Mouse (Mus musculus): ENCODE results near the gene Acp2. TPM values are rescaled to one million over a fixed set of nuclear protein-coding genes. Genes with fewer than 3 reads are reported as not detected.
A peak's percentile ranks its signal among the peaks of the same experiment; 100 is the strongest.

Acp2 gene
- polyA plus RNA-seq, 1 experiment = 149 TPM

DNA sequence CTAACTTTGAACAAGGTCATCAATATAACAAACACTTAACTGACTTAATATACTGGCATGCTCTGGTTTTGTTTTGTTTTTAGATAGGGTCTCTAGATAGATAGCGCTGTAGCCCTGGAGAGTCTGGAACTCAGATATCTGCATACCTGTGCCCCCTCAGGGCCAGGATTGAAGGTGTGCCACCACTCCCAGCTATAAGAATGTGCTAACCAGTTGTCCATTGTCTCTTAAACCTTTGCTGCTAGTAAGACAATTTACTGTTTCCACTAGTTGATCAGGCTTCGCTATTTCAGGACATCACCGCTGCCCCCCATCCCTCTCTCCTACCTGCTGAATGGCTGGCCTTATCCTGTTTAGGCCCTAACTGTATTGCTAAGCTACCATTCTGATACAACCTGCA is 17.8 kb downstream of the Acp2 start:
- Histone ChIP-seq H3K4me3 (ENCODE audit: insufficient read depth, low read length) (no peak overlapping the region), H3K27ac (ENCODE audit: insufficient read depth, low read depth, low read length) (no peak overlapping the region), H3K4me1 (ENCODE audit: control insufficient read depth, insufficient read depth, low read length) (no peaks in the 10 kb centered on the region)
- TF ChIP-seq POLR2A (IDR thresholded peaks at IDR 0.05; ENCODE audit: borderline replicate concordance, low read depth, low read length) (no peak), CTCF (IDR thresholded peaks at IDR 0.05; ENCODE audit: low read depth, low read length) (no peak)

DNA sequence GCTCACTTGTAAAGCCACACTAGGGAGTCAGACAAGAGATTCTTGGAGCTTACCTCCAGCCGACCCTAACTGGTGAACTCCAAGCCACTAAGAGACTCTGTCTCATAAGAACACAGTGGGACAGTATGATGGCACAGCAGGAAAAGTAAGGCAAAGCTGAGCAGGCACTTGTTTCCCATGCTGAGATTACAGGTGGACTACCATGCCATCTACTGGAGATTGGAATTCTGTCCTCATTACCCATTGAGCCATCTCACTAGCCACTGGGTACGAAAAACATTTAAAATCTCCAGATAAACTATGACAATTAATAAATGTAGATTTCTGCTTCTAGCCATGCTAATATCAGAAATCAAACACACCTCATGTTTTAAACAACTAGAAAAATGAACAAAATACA is 20.9 kb downstream of the Acp2 start:
- H3K4me1 ChIP-seq (ENCODE audit: control insufficient read depth, insufficient read depth, low read length) = 0 out of 2 replicates have a peak, but pooled peaks cover 2% of the 10 kb centered on the region
- H3K4me3 ChIP-seq (ENCODE audit: insufficient read depth, low read length) = no peak overlapping the region

DNA sequence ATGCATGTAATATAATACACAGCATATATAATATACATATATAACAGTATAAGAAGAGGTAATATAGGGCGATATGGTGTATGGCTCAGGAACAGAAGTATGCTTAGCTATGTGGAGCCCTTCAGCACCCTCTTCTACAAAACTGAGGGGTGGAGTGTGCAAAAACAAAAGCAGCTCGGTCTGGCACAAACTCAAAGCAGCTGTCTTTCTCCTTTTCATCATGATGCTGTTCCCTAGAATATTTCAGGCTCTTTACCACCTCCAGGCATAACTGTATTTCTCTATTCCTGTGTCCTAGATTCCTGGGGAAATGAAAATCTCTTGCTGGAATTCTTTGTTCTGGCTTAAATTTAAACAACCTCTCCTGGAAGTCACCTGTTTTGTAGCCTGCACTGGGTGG is 27.1 kb downstream of the Acp2 start:
- TF ChIP-seq CTCF (IDR thresholded peaks at IDR 0.05; ENCODE audit: low read depth, low read length) (no peak), POLR2A (IDR thresholded peaks at IDR 0.05; ENCODE audit: borderline replicate concordance, low read depth, low read length) (no peak)
- Histone ChIP-seq H3K4me3 (ENCODE audit: insufficient read depth, low read length) (no peak overlapping the region), H3K4me1 (ENCODE audit: control insufficient read depth, insufficient read depth, low read length) (0 out of 2 replicates have a peak, but pooled peaks cover 2% of the 10 kb centered on the region), H3K27ac (ENCODE audit: insufficient read depth, low read depth, low read length) (no peak overlapping the region)

More for the DNA sequence above, 20.9 kb downstream of the Acp2 start:
- no peak for TF ChIP-seq CTCF (IDR thresholded peaks at IDR 0.05; ENCODE audit: low read depth, low read length)
- TF ChIP-seq POLR2A (IDR thresholded peaks at IDR 0.05; ENCODE audit: borderline replicate concordance, low read depth, low read length) = no peak
- no peak overlapping the region for H3K27ac ChIP-seq (ENCODE audit: insufficient read depth, low read depth, low read length)

DNA sequence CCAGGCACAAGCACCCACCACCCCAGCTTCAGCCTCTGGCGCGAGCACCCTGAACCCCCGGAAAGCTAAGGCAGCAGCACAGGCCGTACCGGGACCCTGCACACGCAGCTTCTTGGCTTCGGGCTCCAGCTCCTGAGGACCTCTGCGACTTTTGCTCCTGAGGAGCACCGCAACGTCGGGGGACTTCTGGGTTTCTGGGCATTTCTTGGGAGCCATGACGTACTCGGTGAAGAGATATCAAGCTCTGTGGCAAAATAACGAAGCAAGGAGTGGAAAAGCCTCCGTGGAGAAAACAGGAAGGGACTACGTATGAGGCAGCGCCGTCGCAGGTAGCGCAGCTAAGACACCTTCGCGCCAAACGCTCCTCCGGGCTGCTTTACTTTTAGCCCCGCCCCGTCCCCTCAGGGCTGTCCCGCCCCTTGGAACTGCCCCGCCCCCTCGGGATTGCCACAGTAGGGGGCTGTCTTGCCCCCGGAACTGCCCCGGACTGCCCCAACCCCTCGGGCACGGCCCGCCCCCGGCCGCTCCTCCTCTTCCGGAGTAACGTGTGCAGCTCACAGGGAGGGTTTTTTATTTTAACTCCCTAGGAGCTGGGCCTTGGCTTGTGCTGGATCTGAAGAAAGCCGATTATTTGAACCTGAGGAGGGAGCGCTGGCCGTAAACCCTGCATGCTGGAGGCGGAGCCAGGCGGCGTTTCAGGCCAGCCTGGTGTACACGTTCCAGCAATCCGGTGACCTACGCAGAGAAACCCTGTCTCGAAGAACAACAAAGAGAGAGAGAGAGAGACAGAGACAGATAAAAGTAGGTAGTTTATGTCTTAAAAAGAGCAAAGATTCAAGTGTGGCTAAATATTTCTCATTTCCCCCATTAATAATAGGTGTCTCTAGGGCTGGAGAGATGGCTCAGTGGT is 34.2 kb downstream of the Acp2 start, which contains the start of gene Ddb2:
Ddb2 (minus strand) TSS at position 382 of the 910 bp plus-strand sequence.
- TF ChIP-seq POLR2A (IDR thresholded peaks at IDR 0.05; ENCODE audit: borderline replicate concordance, low read depth, low read length) (no peak), CTCF (IDR thresholded peaks at IDR 0.05; ENCODE audit: low read depth, low read length) (no peak)
- Histone ChIP-seq H3K27ac (ENCODE audit: insufficient read depth, low read depth, low read length) (peak within 1 kb of the TSS; percentile 88), H3K4me3 (ENCODE audit: insufficient read depth, low read length) (peak within 1 kb of the TSS; percentile 79), H3K4me1 (ENCODE audit: control insufficient read depth, insufficient read depth, low read length) (peaks cover 6% of the 10 kb centered on the region)

DNA sequence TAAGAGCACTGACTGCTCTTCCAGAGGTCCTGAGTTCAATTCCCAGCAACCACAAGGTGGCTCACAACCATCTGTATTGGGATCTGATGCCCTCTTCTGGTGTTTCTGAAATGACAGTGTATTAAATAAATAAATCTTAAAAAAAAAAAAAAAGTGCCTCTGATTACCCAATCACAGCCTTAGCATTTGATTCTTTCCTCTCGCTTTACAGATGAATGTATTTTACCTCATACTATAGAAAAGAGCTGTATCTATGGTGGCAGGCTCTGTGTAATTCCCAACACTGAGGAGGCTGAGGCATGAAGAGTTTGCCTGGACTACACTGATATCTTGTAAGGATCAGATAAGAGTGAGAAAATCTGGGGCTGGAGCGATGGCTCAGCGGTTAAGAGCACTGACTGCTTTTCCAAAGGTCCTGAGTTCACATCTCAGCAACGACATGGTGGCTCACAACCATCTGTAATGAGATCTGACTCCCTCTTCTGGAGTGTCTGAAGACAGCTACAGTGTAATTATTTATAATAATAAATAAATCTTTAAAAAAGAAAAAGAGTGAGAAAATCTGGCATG is 34.9 kb downstream of the Acp2 start:
- Histone ChIP-seq H3K27ac (ENCODE audit: insufficient read depth, low read depth, low read length) (peak overlapping the region; percentile 88), H3K4me3 (ENCODE audit: insufficient read depth, low read length) (peak overlapping the region; percentile 59), H3K4me1 (ENCODE audit: control insufficient read depth, insufficient read depth, low read length) (peaks cover 13% of the 10 kb centered on the region)

DNA sequence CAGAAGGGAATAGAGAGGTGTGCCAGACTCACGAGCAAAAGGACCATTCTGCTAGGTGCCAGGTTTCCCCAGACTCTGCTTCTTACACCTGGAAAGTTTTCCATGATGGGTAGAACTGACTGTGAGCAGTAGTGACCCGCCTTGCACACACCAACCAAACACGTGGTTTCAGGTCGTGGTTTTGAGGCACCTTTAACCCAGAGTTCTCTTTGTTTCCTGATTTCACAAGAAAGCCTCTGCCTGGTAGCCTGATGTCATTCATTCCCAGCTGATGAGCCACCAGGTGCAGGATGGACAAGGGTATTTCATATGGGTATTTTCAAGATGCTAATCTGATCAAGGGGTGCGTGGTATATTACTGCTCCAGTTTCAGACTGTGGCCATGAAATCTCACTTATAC is 39.9 kb downstream of the Acp2 start:
- Histone ChIP-seq H3K4me1 (ENCODE audit: control insufficient read depth, insufficient read depth, low read length) (peaks cover 14% of the 10 kb centered on the region), H3K27ac (ENCODE audit: insufficient read depth, low read depth, low read length) (no peak overlapping the region), H3K4me3 (ENCODE audit: insufficient read depth, low read length) (no peak overlapping the region)
- no peak for TF ChIP-seq POLR2A (IDR thresholded peaks at IDR 0.05; ENCODE audit: borderline replicate concordance, low read depth, low read length)
- TF ChIP-seq CTCF (IDR thresholded peaks at IDR 0.05; ENCODE audit: low read depth, low read length) = no peak

DNA sequence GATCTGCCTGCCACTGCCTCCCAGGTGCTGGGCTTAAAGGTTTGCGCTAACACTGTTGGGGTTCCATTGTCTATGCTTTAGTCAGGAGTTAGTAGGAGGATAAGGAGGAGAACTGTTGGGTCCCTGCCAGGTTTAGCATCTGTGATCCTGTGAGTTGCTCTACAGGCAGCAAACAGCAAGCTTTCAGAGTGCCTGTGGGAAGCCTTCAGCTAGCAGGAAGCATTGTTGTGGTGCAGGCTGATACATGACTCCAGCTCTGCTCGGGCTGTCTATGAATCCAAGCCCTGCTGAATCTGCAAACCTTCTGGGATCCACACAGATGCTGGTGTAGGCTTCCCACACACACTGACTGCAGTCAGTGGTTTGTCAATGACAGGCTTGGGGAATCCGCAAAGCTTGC is 40.7 kb downstream of the Acp2 start:
- TF ChIP-seq POLR2A (IDR thresholded peaks at IDR 0.05; ENCODE audit: borderline replicate concordance, low read depth, low read length) (no peak), CTCF (IDR thresholded peaks at IDR 0.05; ENCODE audit: low read depth, low read length) (no peak)
- H3K4me1 ChIP-seq (ENCODE audit: control insufficient read depth, insufficient read depth, low read length) = peaks cover 16% of the 10 kb centered on the region
- H3K4me3 ChIP-seq (ENCODE audit: insufficient read depth, low read length) = no peak overlapping the region
- no peak overlapping the region for H3K27ac ChIP-seq (ENCODE audit: insufficient read depth, low read depth, low read length)

DNA sequence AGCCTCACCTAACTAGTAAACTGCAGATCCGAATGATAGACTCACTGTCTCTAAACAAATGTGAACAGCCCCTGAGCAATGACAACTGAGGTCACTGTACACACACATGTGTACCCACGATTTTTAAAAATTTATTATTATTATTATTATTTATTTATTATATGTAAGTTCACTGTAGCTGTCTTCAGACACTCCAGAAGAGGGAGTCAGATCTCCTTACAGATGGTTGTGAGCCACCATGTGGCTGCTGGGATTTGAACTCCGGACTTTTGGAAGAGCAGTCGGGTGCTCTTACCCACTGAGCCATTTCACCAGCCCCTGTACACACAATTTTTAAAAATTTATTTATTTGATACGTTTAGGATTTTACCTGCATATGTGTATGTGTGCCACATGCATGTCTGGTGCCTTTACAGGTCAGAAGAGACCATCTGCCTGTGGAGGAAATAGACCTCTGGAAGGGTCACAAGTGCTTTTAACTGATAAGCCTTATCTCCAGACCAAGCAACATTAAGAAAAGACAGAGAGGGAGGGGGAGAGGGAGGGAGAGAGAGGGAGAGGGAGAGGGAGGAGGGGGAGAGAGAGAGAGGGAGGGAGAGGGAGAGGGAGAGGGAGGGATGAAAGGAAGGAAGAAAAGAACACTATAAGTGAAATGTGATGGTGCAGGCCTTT is 42.0 kb downstream of the Acp2 start:
- TF ChIP-seq POLR2A (IDR thresholded peaks at IDR 0.05; ENCODE audit: borderline replicate concordance, low read depth, low read length) = no peak
- no peak for TF ChIP-seq CTCF (IDR thresholded peaks at IDR 0.05; ENCODE audit: low read depth, low read length)
- Histone ChIP-seq H3K4me3 (ENCODE audit: insufficient read depth, low read length) (no peak overlapping the region), H3K27ac (ENCODE audit: insufficient read depth, low read depth, low read length) (no peak overlapping the region), H3K4me1 (ENCODE audit: control insufficient read depth, insufficient read depth, low read length) (peaks cover 18% of the 10 kb centered on the region)

DNA sequence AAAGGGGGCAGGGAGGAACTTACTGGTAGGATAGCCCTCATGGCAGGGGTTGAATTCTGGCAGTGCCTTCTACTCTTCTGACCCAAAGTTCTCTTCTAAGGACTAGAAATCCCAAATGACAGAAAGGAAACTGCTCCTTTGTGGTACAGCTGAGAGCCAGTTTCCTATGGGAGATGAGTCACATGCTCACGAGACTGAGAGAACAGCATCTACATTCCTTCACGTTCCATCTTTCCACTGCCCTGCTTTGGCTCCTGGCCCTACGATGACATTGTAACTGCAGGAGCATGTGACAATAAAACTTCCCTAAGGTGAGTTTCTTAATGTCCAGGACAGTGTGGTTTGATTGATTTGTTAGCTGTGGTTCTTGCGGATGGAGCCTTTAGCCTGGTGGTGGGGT is 45.7 kb downstream of the Acp2 start:
- TF ChIP-seq CTCF (IDR thresholded peaks at IDR 0.05; ENCODE audit: low read depth, low read length) = no peak
- no peak for TF ChIP-seq POLR2A (IDR thresholded peaks at IDR 0.05; ENCODE audit: borderline replicate concordance, low read depth, low read length)
- Histone ChIP-seq H3K4me3 (ENCODE audit: insufficient read depth, low read length) (no peak overlapping the region), H3K4me1 (ENCODE audit: control insufficient read depth, insufficient read depth, low read length) (peaks cover 9% of the 10 kb centered on the region), H3K27ac (ENCODE audit: insufficient read depth, low read depth, low read length) (no peak overlapping the region)

DNA sequence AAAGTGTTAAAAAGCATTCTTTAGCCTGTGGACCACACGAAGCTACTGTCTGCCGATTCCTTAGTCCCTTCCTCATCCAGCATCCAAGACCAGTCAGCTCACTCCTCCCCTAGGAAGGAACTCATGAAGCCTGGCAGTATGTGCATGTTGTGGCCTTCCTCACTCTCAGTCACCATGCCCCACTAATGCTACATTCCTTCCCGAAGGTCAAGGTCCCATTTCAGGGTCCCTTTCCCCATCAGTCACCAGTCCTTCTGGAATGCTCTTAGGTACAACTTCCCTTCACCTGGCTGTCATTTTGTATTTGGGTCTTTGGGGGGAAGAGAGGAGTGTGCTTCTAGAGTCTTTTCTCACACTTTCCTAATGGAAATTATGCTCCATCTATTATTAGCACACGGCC is 49.3 kb downstream of the Acp2 start:
- TF ChIP-seq CTCF (IDR thresholded peaks at IDR 0.05; ENCODE audit: low read depth, low read length) (no peak), POLR2A (IDR thresholded peaks at IDR 0.05; ENCODE audit: borderline replicate concordance, low read depth, low read length) (no peak)
- H3K4me1 ChIP-seq (ENCODE audit: control insufficient read depth, insufficient read depth, low read length) = peaks cover 9% of the 10 kb centered on the region
- no peak overlapping the region for H3K27ac ChIP-seq (ENCODE audit: insufficient read depth, low read depth, low read length)
- H3K4me3 ChIP-seq (ENCODE audit: insufficient read depth, low read length) = no peak overlapping the region

All from bone marrow macrophage, adult 2 months (primary cell).